Mouse (Mus musculus): ENCODE measurements around the gene Shank3.
A peak's percentile ranks its signal among the peaks of the same experiment; 100 is the strongest.

Gene Shank3

DNA sequence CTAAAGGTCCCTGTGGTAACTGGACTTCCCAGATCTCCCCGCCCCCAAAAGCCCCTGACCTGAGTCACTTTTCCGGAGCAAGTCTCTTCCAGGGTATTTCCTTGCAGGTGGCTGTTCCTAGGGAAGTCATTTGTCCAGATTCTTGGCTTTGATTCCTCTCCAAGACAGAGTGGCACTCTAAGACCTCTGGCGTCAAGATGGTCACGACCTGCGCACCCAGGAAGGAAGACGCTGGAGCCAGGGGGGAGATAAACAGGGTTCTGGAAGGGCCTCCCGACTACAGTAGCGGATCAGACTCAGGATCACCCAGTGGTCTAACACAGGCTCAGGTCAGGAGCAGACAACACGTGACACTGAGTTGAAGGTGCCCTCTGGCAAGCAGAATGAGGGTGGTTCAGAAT, 22.3 kb upstream of the Shank3 start, which contains the start of gene Arsa:
Gene Arsa (minus strand): TSS at position 335 of the 401 bp plus-strand sequence.
- DNase-seq (ENCODE audit: low spot score in 2 of 2): no peak

GRCm38 (mm10) chr15:89477806-89478205, 21.6 kb upstream of the Shank3 start:
- DNase-seq (ENCODE audit: low spot score in 2 of 2): no peak

- no peak for DNase-seq (ENCODE audit: low spot score in 2 of 2)
Observed at GRCm38 (mm10) chr15:89478622-89479021, 20.8 kb upstream of the Shank3 start.

DNA sequence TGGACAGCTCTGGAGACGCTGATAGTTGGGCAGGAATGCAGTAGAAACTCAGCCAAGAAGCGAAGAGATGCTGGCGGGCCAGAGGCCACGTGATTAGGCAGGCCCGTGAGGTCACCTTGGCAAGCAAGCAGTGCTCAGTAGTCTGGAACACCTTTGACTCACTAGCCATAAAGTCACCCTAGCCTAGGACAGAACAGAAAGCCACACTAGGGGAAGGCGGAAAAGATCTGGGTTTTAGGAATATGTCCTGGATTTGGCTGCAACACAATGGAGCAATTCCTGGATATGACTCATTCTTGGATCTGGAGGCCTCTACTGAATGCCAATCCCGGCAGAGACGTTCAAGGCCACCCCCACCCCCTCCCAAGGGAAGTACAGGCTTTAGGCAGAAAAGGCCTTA, 18.8 kb upstream of the Shank3 start:
- DNase-seq (ENCODE audit: low spot score in 2 of 2): no peak

DNA sequence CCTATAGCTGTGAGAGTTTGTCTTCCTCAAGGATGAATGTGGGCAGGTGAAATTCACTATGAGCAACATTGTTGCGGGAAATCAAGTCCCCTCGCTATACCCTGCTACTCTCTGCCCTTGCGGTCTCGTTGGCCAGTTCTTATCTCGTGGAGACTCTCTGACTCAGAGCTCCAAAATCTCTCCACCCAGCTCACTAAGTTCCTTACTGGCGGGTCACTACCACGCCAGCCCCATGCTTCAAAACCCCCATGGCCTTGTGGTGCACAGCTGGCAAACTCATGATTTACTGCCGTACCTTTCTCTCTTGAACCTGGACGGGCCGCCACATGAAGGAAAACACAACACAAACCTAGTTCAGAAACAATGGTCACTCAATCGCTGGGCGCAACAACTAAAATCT, 11.2 kb upstream of the Shank3 start:
- DNase-seq (ENCODE audit: low spot score in 2 of 2): no peak

- DNase-seq (ENCODE audit: low spot score in 2 of 2): no peak
Observed at GRCm38 (mm10) chr15:89488611-89489117, 10.8 kb upstream of the Shank3 start.

GRCm38 (mm10) chr15:89494970-89495369, 4.5 kb upstream of the Shank3 start:
- no peak for DNase-seq (ENCODE audit: low spot score in 2 of 2)

GRCm38 (mm10) chr15:89496131-89496530, 3.3 kb upstream of the Shank3 start:
- no peak for DNase-seq (ENCODE audit: low spot score in 2 of 2)

GRCm38 (mm10) chr15:89496841-89497240, 2.6 kb upstream of the Shank3 start:
- DNase-seq (ENCODE audit: low spot score in 2 of 2): no peak

DNA sequence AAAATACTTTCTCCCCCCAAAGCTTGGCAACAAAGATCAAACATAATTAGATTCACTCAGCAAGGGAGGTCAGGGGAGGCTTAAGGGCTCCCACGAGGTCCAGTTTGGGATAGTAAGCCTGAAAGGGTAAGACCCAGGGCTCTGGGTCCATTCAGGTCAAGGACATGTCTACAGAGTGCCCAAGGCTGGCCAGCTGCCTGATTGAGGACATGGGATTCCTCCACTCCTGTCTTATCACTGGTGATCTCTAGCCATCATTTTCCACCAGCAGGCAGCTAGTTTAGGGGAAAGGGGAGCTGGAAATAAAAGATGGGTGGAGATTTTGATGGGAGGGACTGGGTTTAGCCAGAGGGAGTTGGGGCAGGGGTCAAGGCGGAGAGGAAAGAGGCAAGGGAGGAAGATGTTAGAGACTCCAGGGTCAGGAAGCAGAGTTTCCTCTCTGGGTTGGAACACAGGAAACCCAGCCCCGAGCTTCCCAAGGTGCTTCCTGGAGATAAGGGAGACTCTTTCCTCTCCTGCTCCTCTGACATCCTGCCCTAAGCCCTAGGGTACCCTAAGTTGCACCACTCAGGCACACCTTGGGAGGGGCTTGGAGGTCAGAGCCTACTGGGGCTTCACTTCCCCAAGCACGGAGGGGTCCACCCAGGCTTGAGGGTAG, 1.9 kb upstream of the Shank3 start:
- DNase-seq (ENCODE audit: low spot score in 2 of 2): no peak

DNA sequence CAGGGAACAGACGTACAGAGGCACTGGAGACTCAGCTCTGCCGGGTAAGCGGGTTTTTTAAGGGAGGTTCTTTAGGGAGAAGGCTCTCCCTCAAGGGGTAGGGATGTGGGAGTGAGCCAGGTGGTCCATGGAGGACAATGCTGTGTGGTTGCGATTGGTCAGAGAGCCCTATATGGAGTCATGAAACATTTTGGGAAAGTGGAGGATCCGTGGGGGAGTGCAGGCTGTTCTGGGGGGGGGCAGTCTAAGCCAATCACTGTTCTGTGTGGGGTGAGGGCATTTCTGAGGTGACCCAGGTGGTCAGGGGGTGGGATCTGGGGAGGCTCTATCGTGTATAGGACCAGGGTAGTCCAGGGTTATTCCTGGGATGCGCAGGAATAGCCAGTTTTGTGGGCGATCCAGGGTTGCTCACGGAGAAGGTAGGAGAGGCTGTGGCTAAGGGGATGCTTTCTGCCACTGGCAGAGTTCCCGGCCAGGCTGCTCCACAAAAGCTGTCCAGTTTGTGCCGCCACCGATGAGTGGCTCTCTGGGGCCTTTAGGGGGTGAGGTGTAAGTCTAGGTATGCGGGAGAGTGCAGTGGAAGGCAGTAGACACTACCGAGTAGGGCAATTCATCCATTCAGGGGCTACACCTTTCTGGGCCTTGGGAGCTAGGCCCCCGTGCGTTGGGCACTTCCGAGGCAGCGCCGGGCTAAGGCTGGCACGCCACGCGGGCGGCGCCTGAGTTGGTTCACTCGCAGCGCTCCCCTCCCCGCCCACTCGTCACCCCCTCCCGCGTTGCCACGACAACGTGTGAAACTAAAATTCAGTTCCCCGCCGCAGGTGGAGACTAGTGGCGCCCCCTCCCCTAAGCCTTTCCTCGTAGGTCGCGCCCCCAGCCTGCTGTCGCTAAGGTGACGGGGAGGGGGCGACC, 1.1 kb upstream of the Shank3 start:
- DNase-seq (ENCODE audit: low spot score in 2 of 2): peak; percentile 73 to 74

DNA sequence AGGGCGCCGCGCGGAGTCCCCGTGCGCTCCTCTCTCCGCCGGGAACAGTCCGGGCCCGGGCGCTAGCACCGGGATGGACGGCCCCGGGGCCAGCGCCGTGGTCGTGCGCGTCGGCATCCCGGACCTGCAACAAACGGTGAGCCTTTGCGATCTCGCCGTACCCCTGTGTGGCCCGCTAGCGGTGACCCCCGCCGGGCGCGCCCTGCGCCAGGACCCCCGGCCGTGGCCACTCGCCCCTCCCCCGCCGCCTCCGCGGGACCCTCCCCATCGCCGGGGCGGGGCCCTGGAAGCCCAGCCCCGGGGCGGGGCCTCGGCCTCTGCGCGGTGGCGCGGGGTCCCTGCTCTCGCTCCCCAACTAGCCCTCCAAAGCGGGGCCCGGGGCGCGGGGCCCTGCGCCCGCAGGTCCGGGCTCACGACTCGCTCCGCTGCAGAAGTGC, 379 bp downstream of the Shank3 start:
- peak in 1 of 2 experiments; percentile 54 for DNase-seq (ENCODE audit: low spot score in 2 of 2)

- no peak for DNase-seq (ENCODE audit: low spot score in 2 of 2)
Observed at GRCm38 (mm10) chr15:89500221-89500791, 883 bp downstream of the Shank3 start.

GRCm38 (mm10) chr15:89501321-89501720, 1.9 kb downstream of the Shank3 start:
- DNase-seq (ENCODE audit: low spot score in 2 of 2): no peak

GRCm38 (mm10) chr15:89504838-89505237, 5.4 kb downstream of the Shank3 start:
- no peak for DNase-seq (ENCODE audit: low spot score in 2 of 2)

DNA sequence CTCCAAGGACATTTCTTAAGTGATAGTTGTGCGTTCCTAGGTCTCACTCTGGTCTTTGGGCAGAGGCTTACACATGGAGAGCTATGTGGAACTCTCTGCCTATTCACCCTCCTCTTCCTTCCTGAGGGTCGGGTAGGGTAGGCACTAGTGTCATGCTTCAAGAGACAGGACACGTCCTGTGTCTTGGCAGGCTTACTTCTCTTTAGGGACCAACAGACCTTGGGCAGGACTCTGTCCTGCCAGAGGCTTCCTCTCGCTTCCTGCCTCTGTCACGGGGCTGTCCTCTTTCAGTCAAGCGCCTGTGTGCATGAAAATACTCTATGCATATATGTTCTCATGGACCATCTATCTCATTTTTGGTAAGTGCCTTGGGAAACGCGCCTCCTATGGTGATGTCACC, 8.3 kb downstream of the Shank3 start:
- DNase-seq (ENCODE audit: low spot score in 2 of 2): no peak

GRCm38 (mm10) chr15:89512679-89513078, 13.3 kb downstream of the Shank3 start:
- DNase-seq (ENCODE audit: low spot score in 2 of 2): no peak

DNA sequence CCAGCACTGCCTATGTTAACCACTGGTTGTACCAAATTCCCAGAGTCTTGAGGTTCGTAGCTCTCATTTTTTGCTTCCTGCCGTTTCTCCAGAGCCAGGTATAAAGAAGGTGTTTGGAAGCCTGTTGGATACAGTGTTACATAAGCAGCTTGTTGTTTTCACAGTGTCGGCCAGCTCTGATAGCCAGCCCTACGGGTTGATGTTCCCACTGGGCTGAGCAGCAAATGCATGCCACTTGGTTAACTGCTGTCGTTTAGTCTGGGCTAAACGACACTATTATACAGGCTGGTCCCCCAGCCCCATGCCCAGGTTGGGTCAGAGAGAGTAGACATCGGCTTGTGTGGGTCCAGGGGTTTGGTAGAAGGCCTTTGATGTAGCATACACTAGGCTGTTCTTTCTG, 22.5 kb downstream of the Shank3 start:
- no peak for DNase-seq (ENCODE audit: low spot score in 2 of 2)

GRCm38 (mm10) chr15:89522566-89523282, 23.3 kb downstream of the Shank3 start:
- no peak for DNase-seq (ENCODE audit: low spot score in 2 of 2)

GRCm38 (mm10) chr15:89523283-89523832, 23.9 kb downstream of the Shank3 start:
- DNase-seq (ENCODE audit: low spot score in 2 of 2): no peak

- no peak for DNase-seq (ENCODE audit: low spot score in 2 of 2)
Observed at GRCm38 (mm10) chr15:89524001-89524571, 24.7 kb downstream of the Shank3 start.

Measured in frontal cortex, postnatal 14 days (tissue).